Mouse (Mus musculus) midbrain, embryonic 16.5 days (tissue): Measurements from ENCODE around the gene Shisa6. TPM values are rescaled to one million over a fixed set of nuclear protein-coding genes. Genes with fewer than 3 reads are reported as not detected.

ENCODE experiments used
- ATAC-seq: fragments of 200-750 bp; cut with Nextera tagmentation; 2 replicates; pipeline ENCODE4 v1.8.0; 2017; ENCODE audit warnings: moderate TSS enrichment
- H3K27ac ChIP-seq: fragments of 300-500 bp; sonication (generic); 2 replicates; pipeline ENCODE4 v1.5.1; 2014; ENCODE audit warnings: mild to moderate bottlenecking, low read length, mixed read lengths
- H3K27me3 ChIP-seq: fragments of 300-500 bp; sonication (generic); 2 replicates; pipeline ENCODE4 v1.6.1; 2014; ENCODE audit warnings: low read depth, low read length, mixed read lengths; ENCODE audit not compliant: control insufficient read depth, insufficient read depth
- H3K36me3 ChIP-seq: fragments of 300-500 bp; sonication (generic); 2 replicates; pipeline ENCODE4 v1.6.1; 2014; ENCODE audit warnings: mild to moderate bottlenecking, low read length, moderate library complexity, mixed read lengths; ENCODE audit not compliant: control insufficient read depth, insufficient read depth
- H3K4me1 ChIP-seq: fragments of 300-500 bp; sonication (generic); 2 replicates; pipeline ENCODE4 v1.6.1; 2014; ENCODE audit warnings: mild to moderate bottlenecking, low read length, mixed read lengths; ENCODE audit not compliant: control insufficient read depth, insufficient read depth
- H3K4me2 ChIP-seq: fragments of 300-500 bp; sonication (generic); 2 replicates; pipeline ENCODE4 v1.6.1; 2014; ENCODE audit warnings: mild to moderate bottlenecking, low read length, mixed read lengths
- H3K4me3 ChIP-seq: fragments of 300-500 bp; sonication (generic); 2 replicates; pipeline ENCODE4 v1.5.1; 2014; ENCODE audit warnings: low read depth, mild to moderate bottlenecking, low read length, moderate library complexity, mixed read lengths
- H3K9ac ChIP-seq: fragments of 300-500 bp; sonication (generic); 2 replicates; pipeline ENCODE4 v1.6.1; 2014; ENCODE audit warnings: low read depth, low read length, mixed read lengths
- H3K9me3 ChIP-seq: fragments of 300-500 bp; sonication (generic); replicated peaks from 2 replicates; pipeline ENCODE4 v1.6.1; 2014; ENCODE audit warnings: mild to moderate bottlenecking, low read length, mixed read lengths; ENCODE audit not compliant: control insufficient read depth, poor library complexity, severe bottlenecking
- WGBS: fragments of 180-500 bp; shearing (Covaris S2); extraction: QIAGEN DNeasy Blood & Tissue Kit; methylation state at CpG from one replicate; pipeline ENCODE4 v1.1.7; 2014; 5-methylcytosine and 5-hydroxymethylcytosine counted together
- polyA plus RNA-seq: library from polyadenylated mRNA; unstranded; fragments of >200 nt; fragmentation: Nextera tagmentation; extraction: Ambion mirVana; gene quantifications from 2 replicates; pipeline ENCODE4 v1.2.1, GENCODE M21; 2015

The Shisa6 gene
- polyA plus RNA-seq, 1 experiment from 2014 or later: 3.4 TPM

- Histone ChIP-seq H3K36me3 (no peaks in the 10 kb centered on the region), H3K4me2 (no peak overlapping the region), H3K27me3 (no peaks in the 10 kb centered on the region), H3K4me1 (no peaks in the 10 kb centered on the region), H3K9me3 (no peaks in the 10 kb centered on the region), H3K9ac (no peak overlapping the region), H3K27ac (no peak overlapping the region), H3K4me3 (no peak overlapping the region)
- ATAC-seq: no peak
- WGBS: 35% methylated on average over 4 of the region's 4 CpGs
These were observed 8.5 kb upstream of the Shisa6 start for GRCm38 (mm10) chr11:66534291-66534690.

GRCm38 (mm10) chr11:66528146-66528545 lies 2.4 kb upstream of the Shisa6 start:
- Histone ChIP-seq H3K27me3 (peaks cover 14% of the 10 kb centered on the region), H3K36me3 (no peaks in the 10 kb centered on the region), H3K4me3 (no peak overlapping the region), H3K4me1 (peaks cover 5% of the 10 kb centered on the region; the same call in 1 of the 2 replicates), H3K9ac (no peak overlapping the region), H3K4me2 (peak overlapping the region; percentile 37; the same call in 1 of the 2 replicates), H3K27ac (no peak overlapping the region), H3K9me3 (no peaks in the 10 kb centered on the region)
- ATAC-seq: no peak

- peaks cover 20% of the 10 kb centered on the region for H3K27me3 ChIP-seq
- under 1% methylated on average over 5 of the region's 5 CpGs for WGBS
These were observed 1.6 kb upstream of the Shisa6 start for GRCm38 (mm10) chr11:66527343-66527742.

GRCm38 (mm10) chr11:66526981-66527320 lies 1.2 kb upstream of the Shisa6 start:
- no peaks in the 10 kb centered on the region for H3K36me3 ChIP-seq
- peak overlapping the region; percentile 66 for H3K4me3 ChIP-seq
- peak; percentile 30; the same call in 1 of the 2 replicates for ATAC-seq
- no peak overlapping the region for H3K27ac ChIP-seq
- 3% methylated on average over 5 of the region's 5 CpGs for WGBS
- H3K9me3 ChIP-seq: no peaks in the 10 kb centered on the region
- peaks cover 5% of the 10 kb centered on the region for H3K4me1 ChIP-seq
- H3K27me3 ChIP-seq: peaks cover 20% of the 10 kb centered on the region
- peak overlapping the region; percentile 78 for H3K4me2 ChIP-seq
- peak overlapping the region; percentile 73; the same call in 1 of the 2 replicates for H3K9ac ChIP-seq

More at GRCm38 (mm10) chr11:66527343-66527742, 1.6 kb upstream of the Shisa6 start:
- H3K27ac ChIP-seq: no peak overlapping the region
- H3K4me2 ChIP-seq: peak overlapping the region; percentile 37; the same call in 1 of the 2 replicates
- no peaks in the 10 kb centered on the region for H3K36me3 ChIP-seq
- no peaks in the 10 kb centered on the region for H3K9me3 ChIP-seq
- ATAC-seq: 0 out of 2 replicates have a peak, but pooled peaks have one; percentile 34
- H3K9ac ChIP-seq: no peak overlapping the region
- H3K4me1 ChIP-seq: peaks cover 5% of the 10 kb centered on the region
- no peak overlapping the region for H3K4me3 ChIP-seq

GRCm38 (mm10) chr11:66526046-66526980 lies 549 bp upstream of the Shisa6 start:
- H3K4me1 ChIP-seq: peaks cover 5% of the 10 kb centered on the region
- peak overlapping the region; percentile 73 for H3K9ac ChIP-seq
- H3K36me3 ChIP-seq: no peaks in the 10 kb centered on the region
- H3K4me3 ChIP-seq: peak overlapping the region; percentile 66
- H3K27ac ChIP-seq: peak overlapping the region; percentile 55
- H3K9me3 ChIP-seq: no peaks in the 10 kb centered on the region
- peak; percentile 79 for ATAC-seq
- WGBS: under 1% methylated on average over 83 of the region's 126 CpGs
- H3K4me2 ChIP-seq: peak overlapping the region; percentile 78
- H3K27me3 ChIP-seq: peaks cover 20% of the 10 kb centered on the region

- Histone ChIP-seq H3K36me3 (no peaks in the 10 kb centered on the region), H3K4me1 (peaks cover 5% of the 10 kb centered on the region), H3K27me3 (peaks cover 20% of the 10 kb centered on the region), H3K9me3 (no peaks in the 10 kb centered on the region), H3K4me3 (peak overlapping the region; percentile 66), H3K4me2 (peak overlapping the region; percentile 78), H3K27ac (no peak overlapping the region), H3K9ac (peak overlapping the region; percentile 17; the same call in 1 of the 2 replicates)
- 38% methylated on average over 4 of the region's 4 CpGs for WGBS
- no peak for ATAC-seq
These were observed 1.5 kb downstream of the Shisa6 start for GRCm38 (mm10) chr11:66524251-66524650.

GRCm38 (mm10) chr11:66522376-66522775 lies 3.4 kb downstream of the Shisa6 start:
- Histone ChIP-seq H3K9ac (no peak overlapping the region), H3K27me3 (peaks cover 20% of the 10 kb centered on the region), H3K36me3 (no peaks in the 10 kb centered on the region), H3K9me3 (no peaks in the 10 kb centered on the region), H3K4me3 (no peak overlapping the region), H3K4me1 (no peaks in the 10 kb centered on the region; the same call in none of the 2 replicates), H3K4me2 (peak overlapping the region; percentile 78; the same call in 1 of the 2 replicates), H3K27ac (no peak overlapping the region)
- no peak for ATAC-seq
- WGBS: 76% methylated on average over 4 of the region's 4 CpGs

- no peaks in the 10 kb centered on the region for H3K9me3 ChIP-seq
- H3K27ac ChIP-seq: no peak overlapping the region
- no peak overlapping the region for H3K9ac ChIP-seq
- WGBS: 76% methylated on average over 6 of the region's 6 CpGs
- no peak for ATAC-seq
- no peaks in the 10 kb centered on the region for H3K36me3 ChIP-seq
- no peak overlapping the region for H3K4me3 ChIP-seq
- H3K4me1 ChIP-seq: no peaks in the 10 kb centered on the region; the same call in 1 of the 2 replicates
- H3K4me2 ChIP-seq: no peak overlapping the region
- peaks cover 17% of the 10 kb centered on the region for H3K27me3 ChIP-seq
These were observed 6.4 kb downstream of the Shisa6 start for GRCm38 (mm10) chr11:66519386-66519785.

GRCm38 (mm10) chr11:66514346-66514745 lies 11.4 kb downstream of the Shisa6 start:
- Histone ChIP-seq H3K36me3 (no peaks in the 10 kb centered on the region), H3K9me3 (no peaks in the 10 kb centered on the region), H3K27ac (no peak overlapping the region), H3K4me2 (no peak overlapping the region), H3K4me1 (no peaks in the 10 kb centered on the region), H3K9ac (no peak overlapping the region), H3K4me3 (no peak overlapping the region), H3K27me3 (no peaks in the 10 kb centered on the region)
- ATAC-seq: no peak
- 93% methylated on average over 5 of the region's 5 CpGs for WGBS
